Mouse (Mus musculus): ENCODE data around the gene Cacna1d.

Cacna1d gene

DNA sequence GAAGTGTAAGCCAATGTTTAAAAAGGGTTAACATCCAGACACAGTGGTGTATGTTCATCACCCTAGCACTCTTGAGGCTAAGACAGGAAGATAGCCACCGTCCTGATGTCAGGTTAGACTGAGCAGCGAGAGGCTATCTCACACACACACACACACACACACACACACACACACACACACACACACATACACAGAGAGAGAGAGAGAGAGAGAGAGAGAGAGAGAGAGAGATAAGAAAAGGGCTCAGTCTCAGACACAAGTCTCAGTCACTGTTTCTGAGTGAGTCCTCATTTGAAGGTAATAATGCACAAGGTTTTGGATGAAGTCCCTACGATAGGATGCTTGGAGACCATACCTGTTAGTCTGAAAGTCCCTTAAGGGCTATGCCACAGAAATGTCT is 322.9 kb downstream of the Cacna1d start:
- DNase-seq (ENCODE audit: low spot score): no peak

DNA sequence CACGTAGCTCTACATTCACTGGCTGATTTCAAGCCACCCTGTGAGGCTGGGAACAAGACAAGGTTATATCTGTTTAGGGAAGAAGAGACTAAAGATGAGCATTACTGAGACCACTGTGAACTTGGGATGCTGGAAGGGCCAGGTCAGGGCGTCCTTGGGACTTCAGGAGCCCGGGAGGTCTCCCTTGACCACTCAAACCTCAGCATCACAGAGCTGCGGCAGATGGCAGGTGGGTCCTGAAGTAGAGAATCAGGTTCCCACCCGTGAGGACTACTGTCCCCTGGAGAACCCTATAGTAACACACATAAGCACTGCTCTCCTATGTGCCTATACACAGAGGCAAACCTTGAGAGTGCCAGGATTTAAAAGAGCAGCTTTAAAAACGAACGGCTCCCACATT is 323.6 kb downstream of the Cacna1d start:
- no peak for DNase-seq (ENCODE audit: low spot score)

GRCm38 (mm10) chr14:30166036-30166435 is 325.2 kb downstream of the Cacna1d start:
- no peak for DNase-seq (ENCODE audit: low spot score)

- no peak for DNase-seq (ENCODE audit: low spot score)
Measured at GRCm38 (mm10) chr14:30163733-30164708, 327.2 kb downstream of the Cacna1d start.

DNA sequence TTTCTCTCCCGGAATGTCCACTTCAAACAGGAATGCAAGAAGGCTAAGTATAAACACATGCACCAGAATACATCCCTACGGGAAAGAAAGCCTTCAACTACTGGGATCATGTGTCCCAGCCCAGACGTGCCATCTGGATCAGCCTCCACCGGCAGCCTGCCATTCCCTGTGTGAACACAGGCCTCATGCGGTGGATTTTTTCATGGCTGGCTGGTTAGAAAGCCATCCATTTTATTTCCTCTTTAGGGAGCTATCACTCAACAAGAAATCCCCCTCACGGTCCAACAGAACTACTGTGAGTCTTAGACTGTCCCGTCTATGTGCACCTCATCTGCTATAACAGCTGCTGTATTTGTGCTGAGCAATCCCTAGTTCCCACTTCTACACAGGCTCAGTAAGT is 343.5 kb downstream of the Cacna1d start:
- no peak for DNase-seq (ENCODE audit: low spot score)

DNA sequence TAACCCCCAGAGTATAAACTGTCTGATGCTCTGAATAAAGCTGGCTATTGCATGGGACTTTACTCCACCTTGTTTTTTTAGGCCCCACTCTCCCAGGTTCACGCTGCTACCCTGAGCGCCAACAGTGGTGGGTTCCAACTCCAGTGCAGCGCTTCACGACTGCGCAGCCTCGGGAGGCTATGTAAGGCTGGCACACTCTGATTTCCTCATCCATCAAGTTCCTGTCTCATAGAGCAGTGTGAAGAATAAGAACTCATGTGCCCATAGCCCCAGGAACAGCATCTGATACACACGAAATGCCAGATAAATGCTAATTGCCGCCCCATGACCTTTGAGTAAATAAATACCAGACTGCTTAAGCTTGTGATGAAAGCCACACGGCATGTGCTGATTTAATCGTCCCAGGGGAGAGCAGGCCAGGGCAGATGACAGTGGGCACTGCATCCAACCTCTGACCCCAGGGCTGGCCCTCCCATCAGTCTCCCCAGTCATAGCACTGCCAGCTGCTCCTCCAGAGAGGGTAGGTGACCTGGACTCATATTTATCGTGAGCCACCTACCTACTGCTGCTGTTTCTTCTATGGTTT is 352.8 kb downstream of the Cacna1d start:
- no peak for DNase-seq (ENCODE audit: low spot score)

DNA sequence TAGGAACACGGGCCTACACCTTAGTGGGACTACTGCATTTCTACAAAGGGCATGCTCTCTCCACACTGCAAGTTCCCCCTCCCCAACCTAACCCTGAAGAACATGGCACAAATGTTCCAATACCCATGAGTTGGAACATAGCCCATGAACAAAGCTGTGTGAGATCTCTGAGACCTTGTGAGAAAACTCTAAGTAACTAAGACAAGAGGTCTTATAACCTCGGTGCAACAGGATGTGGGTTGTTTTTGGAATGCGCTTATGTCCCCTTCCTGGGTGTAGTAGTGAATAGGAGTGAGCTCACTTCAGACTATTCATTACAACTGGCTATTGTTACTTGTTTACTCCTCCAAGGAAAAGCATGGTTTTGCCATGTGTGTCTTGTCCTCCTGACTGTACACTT is 353.3 kb downstream of the Cacna1d start:
- DNase-seq (ENCODE audit: low spot score): no peak

GRCm38 (mm10) chr14:30136965-30137364 is 354.3 kb downstream of the Cacna1d start:
- DNase-seq (ENCODE audit: low spot score): peak; percentile 72

DNA sequence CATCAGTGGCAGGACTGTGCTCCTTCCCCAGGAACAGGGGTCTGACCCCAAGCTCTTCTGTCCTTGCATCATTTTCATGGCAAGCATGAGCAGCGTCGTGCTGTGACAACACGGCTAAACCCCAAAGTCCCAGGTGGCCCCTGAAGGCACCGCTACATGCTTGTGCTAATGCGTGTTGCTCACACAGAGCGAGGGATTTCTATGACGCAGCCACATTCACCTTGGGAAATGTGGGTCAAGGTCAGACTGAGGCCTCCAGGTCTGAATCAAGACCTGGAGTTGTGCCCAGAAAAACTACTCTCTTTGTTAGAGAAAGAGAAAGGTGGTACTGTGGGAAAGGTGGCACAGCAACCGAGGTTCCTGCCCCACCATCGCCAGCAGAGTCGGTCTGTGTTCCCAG is 355.9 kb downstream of the Cacna1d start:
- DNase-seq (ENCODE audit: low spot score): no peak

- no peak for DNase-seq (ENCODE audit: low spot score)
Measured at GRCm38 (mm10) chr14:30133684-30134083, 357.6 kb downstream of the Cacna1d start.

GRCm38 (mm10) chr14:30131256-30131655 is 360.0 kb downstream of the Cacna1d start:
- no peak for DNase-seq (ENCODE audit: low spot score)

- no peak for DNase-seq (ENCODE audit: low spot score)
Measured at GRCm38 (mm10) chr14:30130092-30130491, 361.2 kb downstream of the Cacna1d start.

DNA sequence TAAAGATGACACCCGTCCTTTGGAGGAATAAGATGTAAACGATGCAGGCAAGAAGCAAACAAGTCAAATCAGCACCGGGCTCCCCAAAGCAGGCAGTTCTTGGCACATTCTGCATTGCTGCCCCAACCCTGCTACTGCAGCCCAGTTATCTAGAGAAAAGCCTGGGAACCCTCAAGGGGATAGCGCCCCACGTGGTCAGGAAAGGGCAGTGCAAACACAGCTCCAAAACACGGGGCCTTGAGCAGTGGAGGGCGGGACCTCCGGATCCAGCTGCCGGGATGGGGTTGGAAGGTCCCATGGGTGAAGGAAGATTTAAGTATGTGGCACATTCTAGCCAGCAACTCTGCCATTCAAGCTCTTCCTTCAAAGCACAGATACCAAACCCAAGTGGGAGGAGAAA is 361.9 kb downstream of the Cacna1d start:
- DNase-seq (ENCODE audit: low spot score): no peak

GRCm38 (mm10) chr14:30124951-30125690 is 366.1 kb downstream of the Cacna1d start:
- DNase-seq (ENCODE audit: low spot score): no peak

DNA sequence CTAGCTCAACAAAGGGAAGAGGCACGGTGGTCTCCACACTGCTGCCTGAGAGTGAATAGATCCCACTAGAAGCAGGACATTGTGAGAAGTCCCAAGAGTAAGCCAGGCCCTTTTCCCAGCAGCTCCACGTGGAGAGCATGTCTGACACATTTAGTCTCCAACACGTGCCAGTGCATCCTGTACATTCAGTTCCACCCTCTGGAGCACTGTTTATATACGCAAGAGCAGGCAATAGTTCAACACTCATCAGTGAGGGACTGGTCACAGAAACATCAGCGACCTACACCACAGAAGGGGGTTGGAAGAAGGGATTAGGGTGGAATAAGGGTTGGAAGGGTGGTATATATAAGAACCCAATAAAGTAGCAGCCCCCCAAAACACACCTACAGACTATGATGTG is 371.2 kb downstream of the Cacna1d start:
- no peak for DNase-seq (ENCODE audit: low spot score)

DNA sequence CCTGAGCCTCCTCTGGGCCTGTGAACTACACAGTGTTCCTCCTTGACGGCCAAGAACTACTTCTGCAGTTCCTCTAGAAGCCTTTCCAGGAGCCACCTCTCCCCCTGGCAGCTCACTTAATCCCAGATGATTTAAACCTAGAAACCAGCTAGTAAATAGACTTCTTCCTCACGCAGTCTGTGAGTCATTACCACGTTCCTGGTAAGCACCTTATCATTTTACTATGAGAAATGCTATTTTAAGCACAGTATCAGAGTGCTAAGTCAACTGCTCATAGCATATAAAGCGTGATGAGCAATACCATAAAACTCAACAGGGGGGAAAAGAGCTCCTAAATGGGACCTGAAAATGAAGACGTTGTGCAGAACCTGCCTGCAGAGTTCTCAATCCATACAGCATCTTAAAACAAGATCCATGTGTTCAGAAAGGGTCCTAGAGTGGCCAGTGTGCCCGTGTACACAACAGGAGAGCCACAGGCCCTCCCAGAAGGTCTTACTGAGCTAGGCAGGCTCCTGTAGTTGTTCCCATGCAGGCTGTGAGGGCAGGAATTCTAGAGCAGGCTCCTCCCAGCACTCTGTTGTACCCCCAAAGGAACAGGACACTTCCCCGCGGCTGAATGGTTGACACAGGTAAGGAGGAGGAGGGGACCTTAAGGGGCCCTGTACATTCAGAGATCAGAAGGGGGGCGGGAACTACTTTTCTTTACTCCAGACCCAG is 377.7 kb downstream of the Cacna1d start:
- no peak for DNase-seq (ENCODE audit: low spot score)

GRCm38 (mm10) chr14:30109079-30109478 is 382.2 kb downstream of the Cacna1d start:
- DNase-seq (ENCODE audit: low spot score): no peak

DNA sequence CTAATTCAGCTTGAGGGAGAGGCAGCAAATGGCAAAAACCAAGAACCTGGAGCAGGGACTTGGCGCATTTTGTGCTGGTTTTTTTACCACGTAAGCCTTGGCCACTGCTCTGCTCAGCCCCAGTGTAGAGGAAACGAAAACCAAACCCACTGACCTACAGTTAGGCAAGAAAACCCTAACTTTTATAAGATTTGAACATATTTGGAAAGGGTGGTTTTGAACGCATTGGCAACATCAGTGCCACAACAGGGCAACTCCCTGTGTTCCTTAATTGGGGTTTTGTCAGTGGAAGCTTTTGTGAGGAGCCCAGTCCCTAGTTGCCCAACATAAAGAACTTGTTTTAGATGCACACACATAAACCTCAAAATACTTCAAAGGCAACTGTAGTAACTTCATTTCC is 384.7 kb downstream of the Cacna1d start:
- no peak for DNase-seq (ENCODE audit: low spot score)

DNA sequence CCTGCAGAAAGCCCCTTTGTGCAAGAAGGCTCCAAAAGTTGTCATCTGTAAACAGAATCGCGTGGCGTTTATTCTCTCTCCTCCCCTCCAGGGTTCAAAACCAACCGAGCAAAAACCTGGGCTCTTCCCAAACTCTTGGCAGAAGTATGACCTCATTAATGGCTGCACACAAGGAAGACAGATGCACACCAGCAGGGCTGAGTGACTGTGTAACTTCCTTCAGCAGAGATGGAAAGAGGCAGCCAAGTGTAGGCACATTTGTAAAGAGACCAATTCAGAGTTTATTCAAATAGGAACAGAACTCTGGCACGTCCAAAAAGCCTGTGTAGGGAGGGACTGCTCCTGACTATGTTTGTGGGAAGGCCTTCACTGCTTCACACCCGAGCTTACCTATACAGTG is 385.7 kb downstream of the Cacna1d start:
- DNase-seq (ENCODE audit: low spot score): no peak

DNA sequence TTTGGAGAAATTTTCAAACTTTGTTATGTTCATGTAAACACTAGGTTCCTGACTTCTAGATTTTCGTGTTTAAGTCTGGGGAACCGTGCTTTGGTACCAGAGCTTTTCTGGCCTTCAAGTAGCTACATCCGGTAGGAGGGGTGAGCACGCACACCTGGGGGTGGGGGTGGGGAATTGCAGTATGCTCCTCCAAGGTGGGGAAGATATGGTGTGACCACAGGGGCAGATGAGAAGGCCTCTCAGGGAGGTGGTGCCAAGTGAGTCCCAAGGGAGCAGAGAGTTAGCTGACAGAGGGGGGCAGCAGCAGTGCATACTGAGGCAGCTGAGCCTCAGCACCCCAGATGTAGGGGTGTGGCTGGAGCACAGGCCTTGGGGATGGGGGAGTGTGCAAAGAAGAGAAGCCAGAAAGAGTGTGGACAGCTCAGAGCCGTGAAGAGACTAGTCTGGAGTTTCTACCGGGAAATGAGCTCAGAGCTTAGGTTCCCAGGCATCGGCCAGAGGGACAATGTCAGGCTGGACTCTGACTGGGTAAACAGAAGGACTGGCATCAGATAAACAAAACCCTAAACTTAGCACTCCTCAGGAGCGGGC is 387.2 kb downstream of the Cacna1d start:
- DNase-seq (ENCODE audit: low spot score): no peak

DNA sequence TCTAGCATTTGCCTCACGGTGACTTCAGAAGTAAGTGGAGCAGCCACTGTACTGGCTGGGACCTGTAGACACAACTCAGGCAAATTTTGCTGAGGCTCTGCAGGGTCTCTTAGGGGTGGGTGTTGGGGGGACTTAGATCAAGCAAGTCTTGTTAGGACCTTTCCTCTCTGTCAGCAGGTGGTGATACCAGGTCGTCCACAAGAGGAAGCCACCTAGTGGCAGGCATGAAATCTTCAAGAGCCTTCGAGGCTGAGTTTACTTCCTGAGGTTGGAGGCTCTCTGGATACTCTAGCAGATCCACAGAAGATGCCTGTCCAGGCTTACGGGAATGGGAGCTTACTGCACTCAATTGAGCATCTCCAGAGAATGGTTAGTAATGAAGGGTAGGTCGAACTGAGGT is 394.0 kb downstream of the Cacna1d start:
- DNase-seq (ENCODE audit: low spot score): no peak

DNA sequence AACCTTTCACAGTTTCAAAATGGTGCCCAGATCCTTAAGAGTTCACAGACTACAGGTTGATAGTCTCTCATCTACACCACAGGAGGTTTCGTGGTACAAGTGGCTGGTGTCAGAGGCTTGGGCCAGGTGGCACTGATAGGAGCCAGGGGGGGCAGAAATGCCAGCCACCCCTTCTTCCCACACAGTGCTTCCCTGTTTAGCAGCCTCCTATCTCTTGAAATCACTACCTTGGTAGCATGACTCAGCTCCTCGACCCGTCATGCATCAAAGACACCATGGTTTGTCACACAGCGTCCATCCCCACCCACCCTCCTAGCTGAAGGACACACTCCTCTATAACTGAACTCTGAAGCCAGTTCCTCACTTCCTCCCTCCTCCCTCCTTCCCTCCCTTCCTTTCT is 398.8 kb downstream of the Cacna1d start:
- no peak for DNase-seq (ENCODE audit: low spot score)

All from ovary, postnatal 10 days (tissue).